Mouse (Mus musculus): ENCODE measurements around the gene Ccdc71. TPM values are rescaled to one million over a fixed set of nuclear protein-coding genes. Genes with fewer than 3 reads are reported as not detected.

The Ccdc71 gene
- polyA plus RNA-seq, 1 experiment = 26.0 TPM

DNA sequence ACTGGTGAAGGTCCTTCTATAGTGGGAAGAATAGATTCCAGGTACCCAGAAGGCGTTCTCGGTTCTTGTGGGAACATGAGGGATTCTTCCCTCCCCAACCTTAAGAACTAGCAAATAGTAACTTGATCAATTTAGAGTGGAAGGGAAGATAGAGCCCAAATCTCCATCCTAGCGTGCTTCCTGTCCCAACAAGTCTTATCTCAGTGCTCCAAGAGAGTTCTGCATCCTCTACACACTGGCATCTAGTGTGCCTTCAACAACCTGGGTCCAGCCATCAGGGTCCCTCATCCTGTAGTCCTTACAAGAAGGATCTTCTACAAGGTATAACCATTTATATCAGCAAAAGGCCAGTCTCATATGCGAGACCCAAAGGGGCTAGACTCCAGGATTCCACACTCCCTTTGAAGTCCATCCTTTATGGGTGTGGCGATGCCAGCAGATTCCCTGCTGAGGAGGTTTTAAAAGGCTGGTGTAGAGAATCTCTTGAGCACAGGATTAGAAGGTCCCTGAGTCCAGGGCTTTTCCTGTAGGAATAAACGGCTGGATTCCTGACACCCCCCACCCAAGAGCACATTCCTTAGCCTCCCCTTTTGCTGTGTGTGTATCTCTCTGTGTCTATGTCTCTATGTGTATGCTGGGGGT is 8.7 kb upstream of the Ccdc71 start:
- 76% methylated on average over 6 of the region's 6 CpGs for WGBS
- H3K27ac ChIP-seq (ENCODE audit: insufficient read depth, low read depth, low read length) = no peak overlapping the region
- no peaks in the 10 kb centered on the region for H3K27me3 ChIP-seq (replicated peaks; ENCODE audit: control insufficient read depth, insufficient read depth, low read length)
- H3K4me1 ChIP-seq (ENCODE audit: control insufficient read depth, insufficient read depth, low read length) = peaks cover 7% of the 10 kb centered on the region
- no peak for TF ChIP-seq CTCF (conservative IDR thresholded peaks at IDR 0.05; ENCODE audit: insufficient read depth, insufficient read length, low read depth, low read length)
- no peak for TF ChIP-seq POLR2A (IDR thresholded peaks at IDR 0.05; ENCODE audit: low read depth, low read length)
- H3K36me3 ChIP-seq (ENCODE audit: control insufficient read depth, insufficient read depth, low read length) = no peaks in the 10 kb centered on the region
- peak overlapping the region; percentile 79 for H3K4me3 ChIP-seq (ENCODE audit: insufficient read depth, low read depth, low read length)
- no peak for DNase-seq

DNA sequence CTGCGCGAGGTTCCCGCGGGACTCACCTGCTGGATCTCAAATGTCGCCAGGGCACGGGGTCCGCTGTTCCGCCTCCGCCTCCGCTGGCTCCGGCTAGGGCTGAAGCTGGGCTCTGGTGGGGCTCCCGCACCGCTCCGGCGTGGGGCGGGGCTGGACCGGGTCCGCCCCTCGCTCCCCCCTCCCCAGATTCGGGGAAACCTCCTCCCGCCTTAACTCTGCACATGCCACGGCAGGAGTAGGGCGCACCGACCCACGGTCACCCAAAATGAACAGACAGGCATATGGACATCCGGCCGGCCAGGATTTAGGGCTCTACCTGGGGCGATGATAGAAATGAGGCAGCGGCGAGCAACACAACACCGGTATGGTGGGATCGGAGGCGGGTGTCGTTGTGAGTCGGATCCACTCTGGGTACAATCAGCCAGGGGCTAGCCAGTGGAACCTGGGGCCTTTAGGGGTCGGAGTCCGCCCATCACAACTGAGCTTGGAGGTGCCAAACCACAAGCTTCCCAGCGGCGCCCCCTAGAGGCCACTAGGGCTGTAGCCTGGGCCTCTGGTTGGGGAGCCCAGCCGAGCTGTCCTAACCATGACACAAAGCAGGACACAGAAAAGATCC is 7.9 kb upstream of the Ccdc71 start:
- no peak overlapping the region for H3K27ac ChIP-seq (ENCODE audit: insufficient read depth, low read depth, low read length)
- peak overlapping the region; percentile 79 for H3K4me3 ChIP-seq (ENCODE audit: insufficient read depth, low read depth, low read length)
- H3K36me3 ChIP-seq (ENCODE audit: control insufficient read depth, insufficient read depth, low read length) = no peaks in the 10 kb centered on the region
- DNase-seq = peak; percentile 85
- peak; percentile 71 for TF ChIP-seq CTCF (conservative IDR thresholded peaks at IDR 0.05; ENCODE audit: insufficient read depth, insufficient read length, low read depth, low read length)
- TF ChIP-seq POLR2A (IDR thresholded peaks at IDR 0.05; ENCODE audit: low read depth, low read length) = no peak
- under 1% methylated on average over 40 of the region's 40 CpGs for WGBS
- H3K27me3 ChIP-seq (replicated peaks; ENCODE audit: control insufficient read depth, insufficient read depth, low read length) = no peaks in the 10 kb centered on the region
- H3K4me1 ChIP-seq (ENCODE audit: control insufficient read depth, insufficient read depth, low read length) = peaks cover 8% of the 10 kb centered on the region

DNA sequence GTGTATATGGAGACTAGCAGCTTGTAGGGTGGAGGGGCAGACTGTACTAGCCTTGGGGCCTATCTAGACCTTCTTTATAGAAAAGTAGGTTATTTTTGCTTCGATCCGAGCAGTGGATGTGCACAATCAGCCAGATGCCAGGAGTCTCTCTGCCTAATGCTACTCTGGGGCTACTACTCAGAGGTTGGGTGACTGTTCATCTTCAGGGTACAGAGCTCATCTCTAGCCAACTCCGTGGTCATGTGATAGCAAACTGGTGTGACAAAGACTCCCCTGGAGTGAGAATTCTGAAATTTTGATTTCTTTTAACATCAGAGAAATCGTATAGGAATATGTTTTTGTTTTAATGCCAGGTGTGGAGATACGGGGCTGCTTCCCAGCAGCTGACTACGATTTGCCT is 7.4 kb upstream of the Ccdc71 start:
- Histone ChIP-seq H3K4me1 (ENCODE audit: control insufficient read depth, insufficient read depth, low read length) (peaks cover 12% of the 10 kb centered on the region), H3K27me3 (replicated peaks; ENCODE audit: control insufficient read depth, insufficient read depth, low read length) (no peaks in the 10 kb centered on the region), H3K4me3 (ENCODE audit: insufficient read depth, low read depth, low read length) (no peak overlapping the region), H3K27ac (ENCODE audit: insufficient read depth, low read depth, low read length) (no peak overlapping the region), H3K36me3 (ENCODE audit: control insufficient read depth, insufficient read depth, low read length) (no peaks in the 10 kb centered on the region)
- TF ChIP-seq POLR2A (IDR thresholded peaks at IDR 0.05; ENCODE audit: low read depth, low read length) (no peak), CTCF (conservative IDR thresholded peaks at IDR 0.05; ENCODE audit: insufficient read depth, insufficient read length, low read depth, low read length) (no peak)
- no peak for DNase-seq
- 46% methylated on average over 6 of the region's 6 CpGs for WGBS

DNA sequence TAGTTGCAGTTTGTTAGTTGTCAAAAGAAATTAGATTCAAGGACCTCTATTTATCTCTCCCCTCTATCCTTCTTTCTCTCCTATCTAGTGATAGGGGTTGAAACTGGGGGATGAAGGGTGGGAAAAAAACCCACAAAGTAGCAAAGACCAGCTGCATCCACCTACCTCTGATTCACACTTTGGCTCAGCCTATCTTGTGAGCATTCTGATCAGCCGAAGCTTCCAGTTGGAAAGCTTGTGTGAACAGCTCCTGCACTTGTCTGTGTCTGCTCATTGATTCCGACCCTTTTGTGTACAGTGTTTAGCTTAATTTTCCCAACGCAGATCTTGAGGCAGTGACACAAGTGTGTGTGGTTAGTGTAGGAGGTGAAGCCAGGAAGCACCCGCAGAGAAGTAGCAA is 6.9 kb upstream of the Ccdc71 start:
- DNase-seq = no peak
- TF ChIP-seq POLR2A (IDR thresholded peaks at IDR 0.05; ENCODE audit: low read depth, low read length) = no peak
- no peak for TF ChIP-seq CTCF (conservative IDR thresholded peaks at IDR 0.05; ENCODE audit: insufficient read depth, insufficient read length, low read depth, low read length)
- Histone ChIP-seq H3K4me1 (ENCODE audit: control insufficient read depth, insufficient read depth, low read length) (peaks cover 12% of the 10 kb centered on the region), H3K27ac (ENCODE audit: insufficient read depth, low read depth, low read length) (no peak overlapping the region), H3K4me3 (ENCODE audit: insufficient read depth, low read depth, low read length) (no peak overlapping the region), H3K36me3 (ENCODE audit: control insufficient read depth, insufficient read depth, low read length) (no peaks in the 10 kb centered on the region), H3K27me3 (replicated peaks; ENCODE audit: control insufficient read depth, insufficient read depth, low read length) (no peaks in the 10 kb centered on the region)
- 80% methylated on average over 4 of the region's 4 CpGs for WGBS

DNA sequence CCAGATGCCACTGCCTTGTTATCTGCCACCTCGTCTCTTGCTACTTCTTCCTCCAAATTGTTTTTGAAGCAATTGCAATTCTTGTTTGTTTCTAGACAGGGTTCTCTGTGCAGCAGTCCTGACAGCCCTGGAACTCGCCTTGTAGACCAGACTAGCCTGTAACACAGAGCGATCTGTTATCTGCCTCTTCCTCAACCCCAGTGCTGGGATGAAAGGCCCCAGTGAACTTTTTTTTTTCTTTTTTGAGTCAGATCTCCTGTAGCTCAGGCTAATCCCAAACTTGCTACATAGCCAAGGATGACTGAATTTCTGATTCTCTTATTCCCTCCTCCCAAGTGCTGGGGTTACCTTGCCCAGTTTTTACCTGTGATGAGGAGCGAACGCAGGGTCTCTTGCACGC is 5.9 kb upstream of the Ccdc71 start:
- 93% methylated on average over 6 of the region's 6 CpGs for WGBS
- H3K4me3 ChIP-seq (ENCODE audit: insufficient read depth, low read depth, low read length) = no peak overlapping the region
- TF ChIP-seq CTCF (conservative IDR thresholded peaks at IDR 0.05; ENCODE audit: insufficient read depth, insufficient read length, low read depth, low read length) (no peak), POLR2A (IDR thresholded peaks at IDR 0.05; ENCODE audit: low read depth, low read length) (no peak)
- H3K27me3 ChIP-seq (replicated peaks; ENCODE audit: control insufficient read depth, insufficient read depth, low read length) = no peaks in the 10 kb centered on the region
- no peak for DNase-seq
- no peak overlapping the region for H3K27ac ChIP-seq (ENCODE audit: insufficient read depth, low read depth, low read length)
- H3K36me3 ChIP-seq (ENCODE audit: control insufficient read depth, insufficient read depth, low read length) = no peaks in the 10 kb centered on the region
- H3K4me1 ChIP-seq (ENCODE audit: control insufficient read depth, insufficient read depth, low read length) = peaks cover 12% of the 10 kb centered on the region

DNA sequence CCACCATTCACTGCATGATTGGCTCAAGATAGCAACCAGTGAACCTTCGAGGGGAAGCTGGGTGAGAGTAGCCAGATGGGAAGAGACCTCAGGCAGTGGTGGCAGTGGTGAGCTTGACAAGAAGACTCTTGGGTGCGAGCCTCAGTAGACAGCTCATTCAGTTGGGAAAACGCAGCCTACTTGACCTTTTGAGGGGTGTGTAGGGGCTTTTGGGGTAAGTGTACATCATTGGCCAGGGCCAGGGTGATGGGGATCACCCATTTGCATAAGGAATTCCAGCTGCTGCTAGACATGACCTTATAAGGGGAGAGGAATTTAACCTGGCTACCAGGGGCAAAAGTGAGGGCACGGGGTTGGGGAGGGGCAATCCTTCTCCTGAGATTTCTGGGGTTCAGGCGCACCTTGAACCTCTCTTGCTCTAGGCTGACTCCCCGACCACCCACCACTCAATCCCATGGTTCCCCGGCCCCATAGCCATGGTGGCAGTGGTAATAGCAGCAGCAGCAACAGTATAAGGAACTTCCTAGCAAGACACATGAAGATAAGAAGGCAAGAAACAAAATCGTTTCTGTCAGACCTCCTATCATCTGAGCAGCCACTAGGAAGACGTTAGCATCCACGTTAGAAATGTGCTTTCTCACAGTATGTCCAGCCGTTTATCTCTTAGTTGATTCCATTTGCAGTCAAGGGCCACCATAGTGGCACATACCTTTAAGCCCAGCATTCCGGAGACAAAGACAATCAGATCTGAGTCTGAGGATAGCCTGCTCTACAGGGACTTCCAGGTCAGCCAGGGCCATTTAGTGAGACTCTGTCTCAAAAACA is 4.4 kb upstream of the Ccdc71 start:
- 76% methylated on average over 12 of the region's 12 CpGs for WGBS
- Histone ChIP-seq H3K27ac (ENCODE audit: insufficient read depth, low read depth, low read length) (no peak overlapping the region), H3K27me3 (replicated peaks; ENCODE audit: control insufficient read depth, insufficient read depth, low read length) (no peaks in the 10 kb centered on the region)

DNA sequence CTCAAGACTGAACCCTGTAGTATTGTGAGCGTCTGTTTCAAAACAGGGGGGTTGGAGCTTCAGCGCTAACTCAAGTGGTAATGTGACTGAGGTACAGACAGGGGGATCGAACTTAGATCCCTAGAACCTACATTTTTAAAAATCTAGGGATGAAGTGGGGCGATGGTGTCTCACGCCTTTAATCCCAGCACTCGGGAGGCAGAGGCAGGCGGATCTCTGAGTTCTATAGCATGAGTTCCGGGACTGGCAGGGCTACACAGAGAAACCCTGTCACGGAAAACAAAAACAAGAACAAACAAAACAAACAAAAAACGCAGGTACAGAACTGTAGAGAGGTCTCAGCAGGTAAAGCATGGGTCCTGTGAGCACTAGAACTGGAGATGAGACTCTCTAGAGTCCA is 3.4 kb upstream of the Ccdc71 start:
- DNase-seq = no peak
- H3K27ac ChIP-seq (ENCODE audit: insufficient read depth, low read depth, low read length) = no peak overlapping the region
- no peak for TF ChIP-seq POLR2A (IDR thresholded peaks at IDR 0.05; ENCODE audit: low read depth, low read length)
- no peak for TF ChIP-seq CTCF (conservative IDR thresholded peaks at IDR 0.05; ENCODE audit: insufficient read depth, insufficient read length, low read depth, low read length)
- no peak overlapping the region for H3K4me3 ChIP-seq (ENCODE audit: insufficient read depth, low read depth, low read length)
- peaks cover 17% of the 10 kb centered on the region; the same call in 1 of the 2 replicates for H3K4me1 ChIP-seq (ENCODE audit: control insufficient read depth, insufficient read depth, low read length)
- 92% methylated on average over 10 of the region's 10 CpGs for WGBS
- H3K36me3 ChIP-seq (ENCODE audit: control insufficient read depth, insufficient read depth, low read length) = no peaks in the 10 kb centered on the region
- no peaks in the 10 kb centered on the region for H3K27me3 ChIP-seq (replicated peaks; ENCODE audit: control insufficient read depth, insufficient read depth, low read length)

More for the DNA sequence above, 4.4 kb upstream of the Ccdc71 start:
- H3K4me1 ChIP-seq (ENCODE audit: control insufficient read depth, insufficient read depth, low read length) = peaks cover 14% of the 10 kb centered on the region
- TF ChIP-seq CTCF (conservative IDR thresholded peaks at IDR 0.05; ENCODE audit: insufficient read depth, insufficient read length, low read depth, low read length) = no peak
- TF ChIP-seq POLR2A (IDR thresholded peaks at IDR 0.05; ENCODE audit: low read depth, low read length) = no peak
- no peak overlapping the region for H3K4me3 ChIP-seq (ENCODE audit: insufficient read depth, low read depth, low read length)
- H3K36me3 ChIP-seq (ENCODE audit: control insufficient read depth, insufficient read depth, low read length) = no peaks in the 10 kb centered on the region
- no peak for DNase-seq

All from kidney, adult 2 months (tissue).